Mouse (Mus musculus) small intestine, adult 2 months (tissue): ENCODE results near the gene Tsc22d4. TPM values are rescaled to one million over a fixed set of nuclear protein-coding genes. Genes with fewer than 3 reads are reported as not detected.

Experiments
- H3K27ac ChIP-seq: fragments of 200-500 bp; 2 replicates; pipeline ENCODE4 v1.5.1; 2012; ENCODE audit warnings: low read depth, low read length, control low read depth, inconsistent platforms; ENCODE audit not compliant: insufficient read depth
- H3K27me3 ChIP-seq: fragments of 200-500 bp; 2 replicates; pipeline ENCODE4 v1.6.1; 2012; ENCODE audit warnings: mild to moderate bottlenecking, moderate library complexity, low read length, inconsistent platforms; ENCODE audit not compliant: control insufficient read depth, insufficient read depth
- H3K36me3 ChIP-seq: fragments of 200-500 bp; 2 replicates; pipeline ENCODE4 v1.6.1; 2012; ENCODE audit warnings: mild to moderate bottlenecking, low read length, control low read depth, inconsistent platforms; ENCODE audit not compliant: control insufficient read depth, insufficient read depth
- H3K4me1 ChIP-seq: fragments of 200-500 bp; 2 replicates; pipeline ENCODE4 v1.6.1; 2012; ENCODE audit warnings: low read length, inconsistent platforms, mixed read lengths; ENCODE audit not compliant: control insufficient read depth, insufficient read depth, insufficient read length
- H3K4me3 ChIP-seq: fragments of 200-500 bp; 2 replicates; pipeline ENCODE4 v1.5.1; 2012; ENCODE audit warnings: low read depth, mild to moderate bottlenecking, control low read depth, inconsistent platforms, low read length, moderate library complexity
- CTCF ChIP-seq: fragments of 200-500 bp; IDR thresholded peaks from 2 replicates; pipeline ENCODE4 v1.5.1; 2012; ENCODE audit warnings: low read depth, mild to moderate bottlenecking, control low read depth, inconsistent platforms, low read length, moderate library complexity, mixed read lengths; ENCODE audit not compliant: insufficient replicate concordance, insufficient read length; ENCODE audit errors: extremely low read depth
- POLR2A ChIP-seq: fragments of 200-500 bp; IDR thresholded peaks from 2 replicates; pipeline ENCODE4 v1.6.1; 2012; ENCODE audit warnings: low read depth, mild to moderate bottlenecking, control low read depth, inconsistent platforms, low read length, moderate library complexity
- WGBS: fragments of 180-500 bp; shearing (Covaris S2); methylation state at CpG from one replicate; pipeline ENCODE4 v1.1.7; 2018; 5-methylcytosine and 5-hydroxymethylcytosine counted together
- polyA plus RNA-seq: library from polyadenylated mRNA; depleted of rRNA; stranded (reverse); fragments of >200 nt; gene quantifications from 2 replicates; pipeline ENCODE4 v1.2.3, GENCODE M21; 2012

The Tsc22d4 gene
- polyA plus RNA-seq, 1 experiment: 209 TPM

GRCm38 (mm10) chr5:137786109-137786942, 40.8 kb downstream of the Tsc22d4 start:
- peak overlapping the region; percentile 93 for H3K4me3 ChIP-seq
- peak overlapping the region; percentile 95 for H3K27ac ChIP-seq
- peaks cover 19% of the 10 kb centered on the region for H3K4me1 ChIP-seq
- no peaks in the 10 kb centered on the region for H3K27me3 ChIP-seq
- peaks cover 26% of the 10 kb centered on the region for H3K36me3 ChIP-seq
- under 1% methylated on average over 79 of the region's 79 CpGs for WGBS
- TF ChIP-seq POLR2A: peak; percentile 94
- no peak for TF ChIP-seq CTCF

DNA sequence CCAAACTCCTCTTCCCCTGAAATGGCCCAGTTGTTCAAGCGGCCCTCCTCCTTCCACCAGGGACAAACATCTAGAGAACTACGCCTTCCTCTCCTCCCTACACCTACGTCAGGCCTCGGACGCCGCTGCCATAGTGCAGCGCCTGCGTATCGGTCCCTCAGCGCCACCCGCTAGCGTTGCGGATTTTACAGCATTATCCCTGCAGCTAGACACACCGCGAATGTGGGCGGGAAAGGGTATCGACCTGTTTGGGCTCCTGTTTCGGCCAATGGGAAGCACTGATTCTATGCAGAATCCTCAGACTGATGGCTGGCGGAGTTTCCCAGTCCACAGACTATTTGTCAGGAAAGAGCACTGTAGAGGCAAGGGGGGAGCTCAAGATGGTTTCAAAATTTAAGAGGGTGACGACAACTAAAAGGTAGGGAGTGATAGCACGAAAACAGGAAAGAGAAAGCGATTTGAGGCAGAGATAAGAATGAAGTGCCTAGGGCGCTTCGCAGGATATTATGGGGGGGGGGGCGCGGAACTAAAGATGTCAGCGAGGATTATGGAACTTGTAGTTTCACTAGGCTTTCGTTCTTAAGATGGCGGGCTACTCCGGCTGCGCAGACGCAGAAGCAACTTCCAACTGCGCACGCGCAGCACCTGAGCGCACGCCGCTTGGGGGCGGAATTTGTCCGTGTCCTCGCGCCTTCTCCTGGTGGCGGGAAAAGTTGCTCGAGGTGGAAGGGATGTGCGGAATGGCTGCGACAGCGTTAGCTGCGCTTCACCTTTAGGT, 41.8 kb downstream of the Tsc22d4 start, which contains the start of the genes Mepce and Zcwpw1:
Mepce (minus strand) TSS at position 505 of the 778 bp plus-strand sequence.
Zcwpw1 (plus strand) TSS at position 648 of the 778 bp plus-strand sequence.
- Histone ChIP-seq H3K36me3 (peaks cover 18% of the 10 kb centered on the region), H3K27ac (peak within 1 kb of the TSS; percentile 95), H3K27me3 (no peaks in the 10 kb centered on the region), H3K4me1 (peaks cover 19% of the 10 kb centered on the region), H3K4me3 (peak within 1 kb of the TSS; percentile 93)
- TF ChIP-seq POLR2A (peak; percentile 54; the same call in 1 of the 2 replicates), CTCF (peak; percentile 74; the same call in 1 of the 2 replicates)
- under 1% methylated on average over 48 of the region's 48 CpGs for WGBS

DNA sequence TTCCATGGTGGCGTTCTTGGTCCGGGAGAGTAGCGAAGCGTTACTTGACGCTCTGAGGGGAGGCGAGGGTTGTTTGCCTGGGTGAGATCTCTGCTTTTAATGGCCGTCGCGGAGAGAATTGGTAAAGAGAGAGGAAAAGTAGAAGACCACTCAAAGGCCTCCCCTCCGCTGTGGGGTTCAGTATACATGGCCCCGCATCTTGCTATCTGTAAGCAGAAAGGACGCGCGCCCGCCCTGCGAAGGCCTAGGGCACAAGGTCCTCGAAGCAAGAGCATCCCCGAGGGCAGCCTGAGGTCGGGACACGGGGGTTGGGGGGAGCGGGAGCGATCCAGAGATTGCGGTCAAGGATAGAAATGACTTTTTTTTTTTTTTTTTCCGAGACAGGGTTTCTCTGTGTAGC, 42.6 kb downstream of the Tsc22d4 start:
- H3K36me3 ChIP-seq: peaks cover 9% of the 10 kb centered on the region
- 77% methylated on average over 24 of the region's 24 CpGs for WGBS

GRCm38 (mm10) chr5:137788946-137789531, 43.5 kb downstream of the Tsc22d4 start:
- TF ChIP-seq POLR2A (no peak), CTCF (no peak)
- 93% methylated on average over 2 of the region's 2 CpGs for WGBS
- peaks cover 14% of the 10 kb centered on the region for H3K4me1 ChIP-seq
- no peak overlapping the region for H3K4me3 ChIP-seq
- H3K36me3 ChIP-seq: 0 out of 2 replicates have a peak, but pooled peaks cover 2% of the 10 kb centered on the region
- no peak overlapping the region for H3K27ac ChIP-seq
- H3K27me3 ChIP-seq: no peaks in the 10 kb centered on the region

More for the DNA sequence above, 42.6 kb downstream of the Tsc22d4 start:
- no peaks in the 10 kb centered on the region for H3K27me3 ChIP-seq
- no peak overlapping the region for H3K27ac ChIP-seq
- peak overlapping the region; percentile 44 for H3K4me3 ChIP-seq
- TF ChIP-seq CTCF: no peak
- peaks cover 19% of the 10 kb centered on the region for H3K4me1 ChIP-seq

DNA sequence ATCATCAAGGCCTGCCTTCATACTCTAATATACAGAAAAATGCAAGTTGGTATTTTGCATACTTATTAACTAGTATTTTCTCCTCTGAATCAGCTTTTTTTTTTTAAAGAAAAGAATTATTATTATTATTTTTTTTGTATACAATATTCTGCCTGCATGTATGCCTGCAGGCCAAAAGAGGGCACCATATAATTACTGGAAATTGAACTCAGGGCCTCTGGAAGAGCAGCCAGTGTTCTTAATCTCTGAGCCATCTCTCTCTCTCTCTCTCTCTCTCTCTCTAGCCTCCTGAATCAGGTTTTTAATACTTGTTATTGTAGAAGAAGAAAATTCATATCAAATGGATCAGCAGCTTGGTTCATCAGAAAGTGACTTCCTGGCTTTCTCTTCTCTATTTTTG, 46.0 kb downstream of the Tsc22d4 start:
- Histone ChIP-seq H3K27ac (no peak overlapping the region), H3K36me3 (no peaks in the 10 kb centered on the region), H3K4me1 (peaks cover 1% of the 10 kb centered on the region; the same call in 1 of the 2 replicates), H3K4me3 (no peak overlapping the region), H3K27me3 (no peaks in the 10 kb centered on the region)
- TF ChIP-seq CTCF (no peak), POLR2A (no peak)

DNA sequence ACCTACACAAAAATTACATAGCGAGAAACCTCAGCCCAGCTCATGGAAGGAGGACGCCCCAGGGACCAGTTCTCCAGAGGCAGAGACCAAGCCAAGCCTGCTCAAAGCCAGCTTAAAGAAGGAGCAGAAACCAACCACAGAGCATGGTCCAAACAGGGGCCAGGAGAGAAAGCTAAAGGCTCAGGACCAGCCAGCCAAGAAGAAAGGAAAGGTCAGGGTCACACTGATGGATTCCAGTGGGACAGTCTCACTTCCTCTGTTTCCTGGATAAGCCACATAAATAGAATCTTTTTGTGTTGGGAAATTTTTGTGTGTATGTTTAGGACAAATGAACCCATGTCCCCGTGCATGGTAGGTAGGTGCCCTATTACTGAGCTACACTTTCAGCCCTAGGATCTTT, 51.1 kb downstream of the Tsc22d4 start:
- Histone ChIP-seq H3K4me1 (no peaks in the 10 kb centered on the region), H3K36me3 (no peaks in the 10 kb centered on the region), H3K4me3 (no peak overlapping the region), H3K27me3 (no peaks in the 10 kb centered on the region), H3K27ac (no peak overlapping the region)
- WGBS: 79% methylated on average over 3 of the region's 3 CpGs
- TF ChIP-seq POLR2A (no peak), CTCF (no peak)
